Comparison of ENCODE assay signal across 14 mouse cellular contexts in genomic region chr17:3396881-3397281, GRCm38 (mm10).
A peak's percentile ranks its signal among the peaks of the same experiment; 100 is the strongest.
DNase-seq lines count a peak whose midpoint lies in the region; ATAC-seq lines count a peak whose summit lies in the region.
"Had no signal": no experiment of that assay in that cellular context is flagged by ENCODE, and none has a peak within 500 bp of the region (broad histone marks: within the 10 kb centered on the region; RNA-seq: fewer than 3 reads in every experiment).

No protein-coding gene starts in this region.

- H3K27ac ChIP-seq in heart, embryonic 13.5 days (replicated peaks) = 0 out of 2 replicates have a peak overlapping the region, but pooled peaks have one; percentile 15
- H3K27ac ChIP-seq: forebrain, embryonic 12.5 days; hindbrain, embryonic 10.5 days had no signal

- intact Hi-C loops in heart, postnatal 36 days (cut with DNase I) = no loop called here

- DNase-seq in heart, postnatal 36 days = no peak
- DNase-seq in right cerebral cortex, adult 18-20 months = peak; percentile 42
- DNase-seq in right cerebral cortex, postnatal 4 days = no peak
- peak; percentile 22 for DNase-seq in right cerebral cortex, postnatal 25 days
- no peak for DNase-seq in thymus, postnatal 0 days (ENCODE audit: low spot score)
- no peak for DNase-seq in T-cell, adult 2 months (ENCODE audit: low spot score)
- DNase-seq: adrenal gland, postnatal 10 days; lung, postnatal 14 days had no signal

- 55% methylated on average over 12 of the region's 12 CpGs for WGBS in heart, embryonic 13.5 days

- H3K4me2 ChIP-seq in heart, embryonic 13.5 days = peak overlapping the region; percentile 50
- H3K4me2 ChIP-seq: forebrain, embryonic 12.5 days; liver, embryonic 11.5 days had no signal

- H3K9ac ChIP-seq in heart, embryonic 13.5 days = peak overlapping the region; percentile 15
- H3K9ac ChIP-seq: forebrain, embryonic 12.5 days had no signal

- no peaks in the 10 kb centered on the region for H3K36me3 ChIP-seq in heart, embryonic 13.5 days
- H3K36me3 ChIP-seq: forebrain, embryonic 12.5 days; hindbrain, embryonic 10.5 days had no signal

- H3K9me3 ChIP-seq in heart, embryonic 13.5 days = no peaks in the 10 kb centered on the region
- H3K9me3 ChIP-seq: forebrain, embryonic 12.5 days; hindbrain, embryonic 10.5 days had no signal

- no peaks in the 10 kb centered on the region for H3K27me3 ChIP-seq in heart, embryonic 13.5 days (replicated peaks)

- ATAC-seq in heart, embryonic 13.5 days (ENCODE audit: extremely low read depth, insufficient number of reproducible peaks, low FRiP score, low TSS enrichment) = no peak
- peak; percentile 41 for ATAC-seq in granulocyte monocyte progenitor cell, adult 5-6 weeks (replicated peaks; ENCODE audit: poor library complexity, severe bottlenecking)
- ATAC-seq: intestine, postnatal 0 days had no signal

- H3K4me3 ChIP-seq in heart, embryonic 13.5 days = peak overlapping the region; percentile 23; the same call in 1 of the 2 replicates
- H3K4me3 ChIP-seq: forebrain, embryonic 12.5 days; hindbrain, embryonic 10.5 days had no signal

- H3K4me1 ChIP-seq in heart, embryonic 13.5 days = peaks cover 19% of the 10 kb centered on the region; the same call in 1 of the 2 replicates
- H3K4me1 ChIP-seq: forebrain, embryonic 12.5 days; hindbrain, embryonic 10.5 days had no signal

Comparison
In these comparisons a context has a peak if more than half of its experiments do, and no peak if none do; other contexts are left out.
1. DNase-seq: peak in right cerebral cortex, adult 18-20 months (single experiment) and right cerebral cortex, postnatal 25 days (single experiment); none in heart, postnatal 36 days (0 of 2), right cerebral cortex, postnatal 4 days (single experiment), thymus, postnatal 0 days (single experiment) and T-cell, adult 2 months (single experiment).